Mouse (Mus musculus): ENCODE data around the gene Actrt2. TPM values are rescaled to one million over a fixed set of nuclear protein-coding genes. Genes with fewer than 3 reads are reported as not detected.

The Actrt2 gene
- polyA plus RNA-seq, 1 experiment: not detected

GRCm38 (mm10) chr4:154660025-154660424 lies 7.6 kb downstream of the Actrt2 start:
- TF ChIP-seq GATA1 (IDR thresholded peaks at IDR 0.05; ENCODE audit: low read length): no peak

GRCm38 (mm10) chr4:154655134-154655910 lies 12.3 kb downstream of the Actrt2 start:
- TF ChIP-seq GATA1 (IDR thresholded peaks at IDR 0.05; ENCODE audit: low read length): no peak

GRCm38 (mm10) chr4:154652494-154652893 lies 15.2 kb downstream of the Actrt2 start:
- no peak for TF ChIP-seq GATA1 (IDR thresholded peaks at IDR 0.05; ENCODE audit: low read length)

DNA sequence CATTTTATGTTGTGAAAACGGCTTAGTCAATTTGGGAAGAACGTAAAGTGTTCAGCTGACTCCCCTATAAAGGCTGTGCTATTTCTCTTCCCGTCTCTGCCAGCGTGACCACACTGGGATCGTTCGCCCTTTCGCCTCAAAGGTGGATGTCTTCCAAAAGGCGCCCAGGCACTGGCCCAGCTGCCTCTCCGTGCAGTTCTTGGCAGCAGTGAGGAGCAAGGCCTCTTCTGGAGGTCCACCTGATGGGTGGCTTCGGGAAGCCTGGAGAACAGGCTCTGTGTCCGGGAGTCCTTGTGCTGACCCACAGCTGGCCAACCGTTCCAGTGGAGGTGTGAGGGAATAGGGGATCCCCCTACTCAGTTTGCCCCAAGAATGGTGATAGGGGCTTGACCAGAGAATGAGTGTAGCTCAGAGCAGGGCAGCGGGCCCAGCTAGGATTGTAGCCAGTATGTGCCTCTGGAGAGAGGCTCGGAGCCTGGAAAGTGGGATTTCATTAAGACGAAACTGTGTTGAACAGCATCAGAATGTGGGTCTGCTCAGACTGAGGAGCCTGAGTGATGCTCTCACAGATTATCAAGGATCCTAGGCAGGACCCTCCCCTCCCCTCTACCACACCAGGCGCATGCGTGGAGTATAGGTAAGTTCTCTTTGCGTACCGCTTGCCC lies 18.5 kb downstream of the Actrt2 start:
- no peak for TF ChIP-seq GATA1 (IDR thresholded peaks at IDR 0.05; ENCODE audit: low read length)

GRCm38 (mm10) chr4:154642496-154642895 lies 25.2 kb downstream of the Actrt2 start:
- TF ChIP-seq GATA1 (IDR thresholded peaks at IDR 0.05; ENCODE audit: low read length): no peak

GRCm38 (mm10) chr4:154641296-154642110 lies 26.2 kb downstream of the Actrt2 start:
- TF ChIP-seq GATA1 (IDR thresholded peaks at IDR 0.05; ENCODE audit: low read length): no peak

GRCm38 (mm10) chr4:154640443-154641295 lies 27.0 kb downstream of the Actrt2 start:
- TF ChIP-seq GATA1 (IDR thresholded peaks at IDR 0.05; ENCODE audit: low read length): no peak

DNA sequence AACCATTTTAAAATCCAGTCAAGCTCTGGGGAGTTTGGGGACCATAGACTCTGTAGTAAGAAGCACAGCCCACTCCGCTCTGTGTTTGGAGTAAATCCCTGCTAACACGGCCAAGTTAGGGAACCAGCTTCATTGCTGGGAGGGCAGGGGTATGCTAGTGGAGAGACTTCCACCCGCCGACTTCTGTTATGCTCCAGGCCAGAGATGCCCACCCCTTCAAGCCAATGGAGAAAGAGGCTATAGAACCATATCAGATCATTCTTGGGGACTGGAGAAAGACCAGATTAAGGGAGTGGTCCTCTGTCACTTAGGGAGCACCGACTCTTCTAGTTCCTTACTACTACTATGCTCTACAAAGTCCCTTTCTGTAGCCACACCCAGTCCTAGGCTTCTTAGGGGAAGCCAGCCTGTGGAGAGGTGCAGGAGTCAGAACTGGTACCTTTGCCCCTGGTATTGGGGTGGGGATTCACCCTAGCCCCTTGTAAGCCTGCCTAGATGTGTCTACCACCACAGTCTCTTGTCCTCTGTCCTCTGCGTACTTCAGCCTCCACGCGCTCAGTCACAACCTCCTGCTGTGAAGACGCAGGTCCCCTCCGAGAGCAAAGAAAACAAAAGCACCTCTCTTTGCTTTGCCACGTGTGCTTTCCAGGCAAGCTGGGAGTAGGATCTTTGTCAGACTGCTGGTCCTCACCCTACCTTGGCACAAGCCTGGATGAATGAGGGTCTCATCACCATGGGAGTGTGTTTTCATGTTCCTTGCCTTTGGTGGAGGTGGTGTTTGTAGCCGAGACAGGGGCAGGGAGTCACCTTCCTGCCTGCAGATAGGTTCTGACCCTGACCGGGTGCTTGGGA lies 27.9 kb downstream of the Actrt2 start:
- no peak for TF ChIP-seq GATA1 (IDR thresholded peaks at IDR 0.05; ENCODE audit: low read length)

DNA sequence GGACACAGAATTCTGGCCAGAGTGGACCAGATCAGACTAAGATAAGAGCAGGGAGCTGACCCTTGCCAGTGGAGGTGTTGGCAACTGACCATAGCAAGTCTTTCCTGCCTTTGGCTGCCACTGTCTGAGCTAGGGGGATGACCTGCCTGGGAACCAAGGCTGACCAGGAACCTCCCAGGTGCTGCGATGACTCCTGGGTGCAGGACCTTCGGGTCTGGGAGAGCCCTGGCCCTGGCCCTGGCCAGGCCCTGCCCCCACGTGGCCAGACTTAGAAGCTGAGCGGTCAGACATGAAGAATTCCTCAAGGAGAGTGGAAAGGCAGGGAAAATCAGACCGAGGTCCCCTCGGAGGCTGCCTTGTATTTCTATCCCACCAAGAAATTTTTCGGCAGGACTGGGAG lies 28.5 kb downstream of the Actrt2 start:
- no peak for TF ChIP-seq GATA1 (IDR thresholded peaks at IDR 0.05; ENCODE audit: low read length)

GRCm38 (mm10) chr4:154638320-154638886 lies 29.3 kb downstream of the Actrt2 start:
- no peak for TF ChIP-seq GATA1 (IDR thresholded peaks at IDR 0.05; ENCODE audit: low read length)

DNA sequence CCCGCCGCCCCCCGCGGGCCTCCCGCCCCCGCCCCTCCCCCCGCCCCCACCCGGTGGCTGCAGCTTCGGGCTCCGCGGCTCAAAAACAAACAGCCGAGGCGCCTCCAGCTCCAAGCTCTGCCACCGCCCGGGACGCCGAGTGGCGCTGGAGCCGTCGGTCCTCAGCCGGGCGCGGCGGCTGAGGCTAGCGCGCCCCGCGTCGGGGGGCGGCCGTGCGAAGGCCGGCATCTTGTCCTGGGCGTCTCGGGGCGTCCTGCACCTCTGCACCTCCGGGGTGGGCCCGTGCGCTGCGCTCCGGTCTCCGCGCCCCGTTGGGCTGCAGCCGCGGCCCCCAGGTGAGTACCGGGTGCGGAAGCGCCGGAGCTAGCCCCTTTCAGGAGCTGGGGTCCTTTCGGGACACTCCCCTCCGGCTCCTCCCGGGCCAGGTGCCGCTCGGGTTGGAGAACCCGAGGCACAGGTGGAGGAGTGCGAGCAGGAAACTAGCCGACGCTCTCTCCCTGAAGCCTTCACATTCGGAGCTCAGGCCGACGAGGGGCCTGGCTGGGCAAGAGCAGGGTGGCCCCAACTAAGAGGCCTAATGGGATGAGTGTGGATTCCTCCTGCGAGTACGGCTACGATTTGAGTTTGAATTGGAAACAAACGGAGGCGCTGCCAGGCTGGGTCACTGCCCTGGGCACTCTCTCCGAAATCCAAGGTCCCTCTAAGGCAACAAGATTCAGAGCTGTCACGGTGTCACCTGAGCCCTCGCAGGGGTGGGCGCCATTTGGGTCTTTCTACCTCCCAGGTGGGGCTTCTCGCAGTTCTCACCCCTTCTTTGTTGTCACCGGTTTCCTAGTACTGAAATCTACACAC lies 30.0 kb downstream of the Actrt2 start:
- TF ChIP-seq GATA1 (IDR thresholded peaks at IDR 0.05; ENCODE audit: low read length): no peak

- no peak for TF ChIP-seq GATA1 (IDR thresholded peaks at IDR 0.05; ENCODE audit: low read length)
Observed at GRCm38 (mm10) chr4:154636721-154637311, 30.9 kb downstream of the Actrt2 start, which contains the start of gene Prdm16. TSS of gene Prdm16 (minus strand) at chr4:154636873.

GRCm38 (mm10) chr4:154636053-154636433 lies 31.6 kb downstream of the Actrt2 start:
- TF ChIP-seq GATA1 (IDR thresholded peaks at IDR 0.05; ENCODE audit: low read length): no peak

Measured in G1E-ER4 (cell line).